21 mouse cellular contexts compared by ENCODE assay signal in genomic region chrX:36757796-36758472, GRCm38 (mm10). TPM values are rescaled to one million over a fixed set of nuclear protein-coding genes. Genes with fewer than 3 reads are reported as not detected.
DNase-seq lines count a peak whose midpoint lies in the region; TF ChIP-seq lines count a peak whose summit lies in the region.
"Had no signal": no experiment of that assay in that cellular context is flagged by ENCODE, and none has a peak within 500 bp of the region (broad histone marks: within the 10 kb centered on the region; RNA-seq: fewer than 3 reads in every experiment).

No protein-coding gene starts in this region.

- H3K4me1 ChIP-seq in thymus, adult 2 months (replicated peaks; ENCODE audit: control insufficient read depth, insufficient read depth, low read length) = peaks cover 10% of the 10 kb centered on the region
- H3K4me1 ChIP-seq: embryonic facial prominence, embryonic 12.5 days; heart, embryonic 10.5 days; limb, embryonic 12.5 days had no signal

- no peaks in the 10 kb centered on the region for H3K27me3 ChIP-seq in thymus, adult 2 months (ENCODE audit: control insufficient read depth, insufficient read depth, low read length)
- H3K27me3 ChIP-seq: embryonic facial prominence, embryonic 12.5 days; forebrain, embryonic 13.5 days; limb, embryonic 12.5 days; liver, embryonic 13.5 days had no signal

- peak; percentile 18 for DNase-seq in 3T3-L1 (ENCODE audit: low read depth, low spot score)
- DNase-seq in CD4-positive, CD25-positive, alpha-beta regulatory T cell, adult 2 months (ENCODE audit: low read depth, low spot score) = peak; percentile 55
- peak; percentile 49 for DNase-seq in induced T-regulatory cell, adult 2 months (ENCODE audit: low read depth)
- DNase-seq in thymus, adult 2 months = peak; percentile 58
- no peak for DNase-seq in frontal cortex, postnatal 25 days (ENCODE audit: low spot score in 2 of 2)
- DNase-seq in adrenal gland, postnatal 25 days = no peak
- DNase-seq in cerebellum, adult 9-10 months = no peak
- no peak for DNase-seq in Muller cell, postnatal 12 days (ENCODE audit: inconsistent ontology term)
- DNase-seq: cerebellum, adult 11-12 months; heart, postnatal 14 days; kidney, adult 11 months; liver, embryonic 13.5 days; lung, embryonic 14.5 days; retina, postnatal 1 day had no signal

- H3K4me3 ChIP-seq in thymus, adult 2 months (ENCODE audit: control insufficient read depth, insufficient read depth, low read length) = no peak overlapping the region
- H3K4me3 ChIP-seq: embryonic facial prominence, embryonic 12.5 days; erythroblast, embryonic 14.5 days; forebrain, embryonic 13.5 days; heart, embryonic 10.5 days; limb, embryonic 12.5 days; liver, embryonic 13.5 days had no signal

- peak overlapping the region; percentile 98 for H3K27ac ChIP-seq in thymus, adult 2 months (ENCODE audit: control insufficient read depth, insufficient read depth, low read length)
- H3K27ac ChIP-seq: embryonic facial prominence, embryonic 12.5 days; forebrain, embryonic 13.5 days; heart, embryonic 10.5 days; limb, embryonic 12.5 days; liver, embryonic 13.5 days had no signal

- TF ChIP-seq POLR2A in thymus, adult 2 months (IDR thresholded peaks at IDR 0.05; ENCODE audit: control insufficient read depth, extremely low read depth, insufficient read depth, low read length, poor library complexity) = no peak

- no peaks in the 10 kb centered on the region for H3K36me3 ChIP-seq in thymus, adult 2 months (ENCODE audit: control insufficient read depth, insufficient read depth, low read length)
- H3K36me3 ChIP-seq: embryonic facial prominence, embryonic 12.5 days; heart, embryonic 10.5 days; limb, embryonic 12.5 days; liver, embryonic 13.5 days had no signal

- WGBS in thymus, adult 2 months = 27% methylated on average over 7 of the region's 7 CpGs

- no peak for TF ChIP-seq CTCF in thymus, adult 2 months (IDR thresholded peaks at IDR 0.05; ENCODE audit: borderline replicate concordance, control insufficient read depth, extremely low read depth, insufficient read depth, low read length, poor library complexity)

RNA-seq across cellular contexts. Expression of gene Slc25a43, which starts 14.5 kb away (rescaled TPM):
- polyA plus RNA-seq in thymus, adult 2 months (2012; rRNA removed) = 1.6 and 2.2 TPM in 2 replicates
- 1.7 and 2.0 TPM in 2 replicates for total RNA-seq in adrenal gland, postnatal 25 days (2021)
- total RNA-seq: common myeloid progenitor, adult 5-6 weeks; left cerebral cortex, postnatal 10 days had no signal
- polyA plus RNA-seq: erythroblast, embryonic 14.5 days had no signal

RNA-seq across cellular contexts. Expression of gene Slc25a5, which starts 37.5 kb away (rescaled TPM):
- polyA plus RNA-seq in thymus, adult 2 months (2012; rRNA removed) = 920 and 977 TPM in 2 replicates
- total RNA-seq in adrenal gland, postnatal 25 days (2021) = 414 and 427 TPM in 2 replicates

Comparison
In these comparisons a context has a peak if more than half of its experiments do, and no peak if none do; other contexts are left out.
1. DNase-seq: peak in 3T3-L1 (single experiment), CD4-positive, CD25-positive, alpha-beta regulatory T cell, adult 2 months (single experiment), induced T-regulatory cell, adult 2 months (single experiment) and thymus, adult 2 months (single experiment); none in frontal cortex, postnatal 25 days (0 of 2), adrenal gland, postnatal 25 days (single experiment), cerebellum, adult 9-10 months (single experiment) and Muller cell, postnatal 12 days (single experiment).